Mouse (Mus musculus) adrenal gland, adult 18-20 months (tissue): ENCODE data around the gene Banp. TPM values are rescaled to one million over a fixed set of nuclear protein-coding genes. Genes with fewer than 3 reads are reported as not detected.

Source experiments
- DNase-seq, 2 experiments: peaks; one replicate each; pipeline ENCODE4 v3.0.0; 2021 to 2022; ENCODE audit warnings: low spot score in 2 of 2
- total RNA-seq, 2 experiments: library from RNA; stranded (reverse); gene quantifications; 1 replicate in 1 of 2; 2 replicates in 1 of 2; pipeline ENCODE4 v1.2.3; 2021

Banp gene
- total RNA-seq, 2 experiments from 2014 or later = 44.8 to 48.9 TPM

DNA sequence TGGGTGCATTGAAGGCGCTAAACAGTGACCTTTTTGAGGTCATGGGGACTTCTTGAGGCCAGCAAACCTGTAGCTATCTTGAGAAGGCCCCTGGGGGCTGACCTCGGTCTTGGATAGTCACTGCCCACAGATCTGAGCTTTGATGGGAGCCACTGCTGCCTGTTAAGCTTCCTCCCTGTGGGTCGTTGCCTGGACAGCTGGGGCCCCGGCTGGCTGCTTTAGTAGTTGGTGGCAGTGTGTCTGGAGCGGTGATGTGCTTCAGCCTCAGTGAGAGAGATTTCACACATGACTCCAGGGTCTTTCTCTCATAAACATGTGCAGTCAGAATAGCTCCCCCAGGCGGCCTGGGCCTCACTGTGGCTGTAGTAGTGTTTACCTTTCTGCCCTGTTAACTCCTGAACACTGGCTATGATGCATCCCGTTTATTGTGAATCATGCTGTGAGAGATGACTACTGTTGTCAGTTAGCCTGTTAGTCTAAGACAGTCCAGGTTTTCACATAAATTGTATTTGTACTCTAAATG is 61.6 kb downstream of the Banp start:
- DNase-seq = no peak

DNA sequence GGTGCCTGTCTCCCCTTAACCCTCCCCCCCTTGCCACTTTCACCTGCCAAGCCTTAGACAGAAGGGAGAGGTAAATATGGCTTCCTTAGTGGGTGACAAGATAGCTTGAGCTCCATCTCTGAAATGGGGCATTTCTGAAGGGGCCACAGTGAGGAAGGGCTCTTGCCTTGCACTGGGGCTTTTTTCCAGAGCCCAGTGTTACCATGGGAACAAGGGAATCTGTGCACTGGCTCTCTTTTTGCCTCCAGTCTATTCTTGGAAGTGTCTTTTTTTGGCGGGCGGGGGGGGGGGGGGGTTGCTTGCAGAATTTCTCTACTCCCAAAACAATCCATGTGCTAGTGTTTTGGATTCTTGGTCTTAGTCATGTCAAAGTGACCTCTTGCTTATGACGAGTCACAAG is 65.1 kb downstream of the Banp start:
- no peak for DNase-seq

DNA sequence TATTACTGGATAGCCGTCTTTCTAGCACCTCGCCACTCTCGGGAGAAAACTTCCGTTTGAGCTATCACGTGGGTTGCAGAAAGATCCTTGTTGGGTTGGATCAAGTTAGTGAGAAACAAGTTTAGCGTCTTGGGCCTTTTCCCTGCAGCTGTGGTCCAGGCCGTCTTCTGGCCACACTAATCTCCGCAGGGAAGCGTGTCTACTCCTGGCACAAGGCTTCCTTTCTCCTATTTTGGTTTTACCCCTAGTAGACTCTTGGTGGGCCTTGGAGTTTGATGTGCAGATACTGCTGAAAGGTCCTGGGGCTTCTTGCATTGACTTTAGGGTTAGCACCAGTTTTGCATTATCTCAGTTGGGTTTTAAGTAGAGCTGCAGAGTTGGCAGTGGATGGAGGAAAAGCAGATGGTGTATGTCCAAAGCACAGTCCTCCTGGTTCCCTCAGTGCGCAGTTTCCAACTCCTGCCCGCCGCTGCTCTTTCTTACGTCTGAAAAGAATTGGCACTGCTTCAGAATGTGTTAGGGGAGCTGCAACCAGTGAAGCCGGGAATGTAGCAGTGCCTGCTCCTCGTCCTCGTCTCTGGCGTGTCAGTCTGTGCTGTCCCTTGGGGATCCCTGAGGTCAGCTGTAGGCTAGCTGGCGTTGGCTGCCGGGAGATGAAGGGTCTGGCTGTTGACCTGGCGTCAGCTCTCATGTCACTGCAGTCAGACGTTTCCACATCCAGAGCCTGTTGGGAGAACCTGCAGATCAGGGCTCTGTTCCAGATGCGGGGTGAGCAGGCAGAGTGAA is 68.7 kb downstream of the Banp start:
- DNase-seq = no peak

DNA sequence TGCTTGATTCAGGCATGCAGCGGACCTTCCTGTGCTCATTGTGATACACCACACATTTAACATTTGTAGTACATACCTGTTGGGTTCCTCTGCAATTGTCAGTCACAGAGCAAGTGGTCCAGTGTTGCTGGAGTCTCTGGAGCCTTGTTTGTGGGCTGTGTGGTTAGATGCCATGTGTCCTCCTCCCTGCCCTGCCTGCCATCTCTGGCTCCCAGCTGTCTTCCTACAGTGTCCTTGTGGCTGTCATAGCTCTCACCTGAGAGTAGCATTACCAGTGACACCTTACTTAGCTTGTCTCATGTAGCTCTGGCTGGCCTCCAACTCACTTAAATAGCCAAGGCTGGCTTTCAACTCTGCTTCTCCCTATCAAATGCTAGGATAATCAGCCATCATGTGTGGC is 69.6 kb downstream of the Banp start:
- DNase-seq = no peak

DNA sequence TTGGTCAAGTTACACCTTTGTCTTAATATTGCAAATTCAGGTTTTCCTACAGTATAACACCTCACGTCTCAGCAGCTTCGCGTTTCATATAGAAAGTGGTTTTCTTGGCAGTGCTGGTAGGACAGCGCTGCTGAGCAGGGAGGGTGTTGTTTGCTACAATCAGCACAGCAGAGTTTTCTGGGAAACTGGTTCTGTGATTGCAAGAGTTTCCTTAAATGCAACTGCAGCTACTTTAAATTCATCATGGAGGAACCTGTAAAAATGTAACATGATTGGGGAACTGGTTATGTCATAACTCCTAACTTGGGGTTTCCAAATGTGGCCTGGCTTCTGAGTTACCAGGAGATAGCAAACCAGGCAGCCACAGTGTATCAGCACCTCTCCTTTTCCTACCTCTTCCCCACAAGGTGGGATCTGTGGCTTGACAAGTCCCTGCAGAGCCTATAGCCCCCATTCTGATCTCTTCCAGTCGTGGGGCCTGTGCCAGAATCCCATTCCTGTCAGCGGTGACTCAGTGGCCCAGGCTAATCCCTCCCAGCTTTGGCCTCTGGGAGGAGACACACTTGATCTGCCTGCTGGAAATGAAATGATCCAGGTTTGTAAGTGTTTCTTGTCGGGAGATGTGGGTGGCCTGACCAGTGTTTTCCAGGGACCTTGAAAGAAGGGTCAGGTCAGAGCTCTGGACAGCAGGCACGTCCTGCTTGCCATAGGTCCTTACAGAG is 70.7 kb downstream of the Banp start:
- no peak for DNase-seq

DNA sequence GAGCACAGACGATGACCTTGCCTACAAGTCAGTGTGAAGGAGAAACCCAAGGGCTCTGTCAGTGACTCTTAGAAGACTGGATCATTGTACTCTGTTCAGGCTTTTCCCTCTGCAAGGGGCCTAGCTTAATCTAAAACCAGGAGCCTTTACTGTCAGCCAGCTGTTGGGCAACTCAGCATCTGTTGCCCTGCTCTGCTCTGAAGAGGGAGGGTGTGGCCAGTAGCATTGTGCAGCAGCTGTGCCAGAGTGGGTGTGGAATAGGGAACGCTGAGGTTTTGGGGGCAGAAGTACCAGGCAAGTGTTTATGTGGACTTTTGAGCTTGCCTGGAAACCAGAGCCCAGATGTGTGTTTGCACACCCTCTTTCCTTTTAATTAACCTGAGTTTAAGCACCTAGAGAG is 72.2 kb downstream of the Banp start:
- no peak for DNase-seq

DNA sequence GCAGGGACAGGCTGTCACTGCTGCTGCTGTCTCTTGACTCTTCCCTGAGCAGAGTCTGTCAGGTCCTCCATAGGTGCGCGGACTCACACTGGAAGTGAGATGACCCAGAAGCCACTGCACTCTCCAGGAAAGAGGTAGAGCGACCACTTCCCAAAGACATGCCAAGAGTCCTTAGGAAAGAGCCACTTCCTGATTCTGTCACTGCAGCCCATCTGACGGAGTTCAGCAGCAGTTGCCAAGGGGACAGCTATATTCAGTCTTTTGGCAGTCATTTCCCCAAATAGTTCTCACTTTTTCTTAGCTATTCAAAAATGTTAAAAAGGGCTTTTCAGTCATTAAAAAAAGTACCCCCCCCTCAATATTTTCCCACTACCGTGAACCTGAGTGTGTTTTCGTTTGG is 72.7 kb downstream of the Banp start:
- no peak for DNase-seq

DNA sequence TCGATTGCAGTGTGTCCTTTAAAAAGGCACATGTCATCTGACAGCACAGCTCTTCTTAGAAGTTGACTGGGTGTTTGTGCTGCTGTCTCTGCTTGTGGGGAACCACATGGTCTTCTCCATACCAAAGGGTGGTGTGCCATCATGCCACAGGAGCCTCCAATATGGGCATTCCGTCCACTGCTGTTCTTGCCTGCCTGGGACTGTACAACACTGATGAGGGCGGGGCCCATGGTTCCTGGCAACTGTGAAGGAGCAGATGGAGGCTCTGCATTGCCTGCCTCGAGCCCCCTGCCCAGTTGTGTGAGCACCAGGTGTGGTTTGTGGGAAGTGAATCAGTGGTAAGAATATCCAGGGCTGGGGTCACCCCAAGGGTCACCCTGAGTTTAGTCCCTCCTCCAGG is 73.2 kb downstream of the Banp start:
- no peak for DNase-seq

DNA sequence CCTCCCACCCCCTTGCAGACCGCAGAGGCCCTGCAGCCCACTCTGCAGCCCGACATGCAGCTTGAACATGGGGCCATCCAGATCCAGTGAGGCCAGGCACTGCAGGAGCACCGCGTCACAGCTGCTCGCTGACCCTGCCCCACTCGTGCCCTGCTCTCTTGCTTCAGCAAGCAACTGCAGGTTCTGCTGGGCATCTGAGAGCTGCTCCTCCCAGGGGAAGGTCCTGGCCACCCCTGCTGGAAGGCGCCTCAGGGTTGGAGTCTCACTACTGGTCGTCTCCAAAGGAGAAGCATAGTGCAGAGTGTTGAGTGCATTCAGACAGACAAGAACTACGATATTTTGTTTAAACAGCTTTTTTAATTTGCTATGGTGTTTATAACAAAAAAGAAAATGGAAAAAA is 76.0 kb downstream of the Banp start:
- no peak for DNase-seq

DNA sequence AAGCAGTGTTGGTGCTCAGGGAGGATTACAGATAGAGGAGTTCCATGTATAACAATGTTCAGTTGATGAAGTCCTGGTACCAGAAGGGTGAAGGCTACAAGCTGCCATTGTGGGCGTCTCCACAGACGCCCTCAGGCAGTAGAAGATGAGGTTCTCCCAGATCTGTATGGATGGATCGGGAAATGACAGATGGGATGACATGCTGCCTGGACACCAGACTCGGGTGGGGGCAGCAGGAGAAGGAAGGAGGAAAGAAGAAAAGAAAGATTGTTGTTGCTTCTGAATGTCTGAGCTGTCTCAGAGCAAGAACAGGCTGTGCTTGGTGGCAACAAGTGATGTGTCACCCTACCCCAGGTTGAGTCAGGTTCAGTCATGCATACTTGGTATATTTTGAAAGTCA is 78.6 kb downstream of the Banp start:
- DNase-seq = no peak

DNA sequence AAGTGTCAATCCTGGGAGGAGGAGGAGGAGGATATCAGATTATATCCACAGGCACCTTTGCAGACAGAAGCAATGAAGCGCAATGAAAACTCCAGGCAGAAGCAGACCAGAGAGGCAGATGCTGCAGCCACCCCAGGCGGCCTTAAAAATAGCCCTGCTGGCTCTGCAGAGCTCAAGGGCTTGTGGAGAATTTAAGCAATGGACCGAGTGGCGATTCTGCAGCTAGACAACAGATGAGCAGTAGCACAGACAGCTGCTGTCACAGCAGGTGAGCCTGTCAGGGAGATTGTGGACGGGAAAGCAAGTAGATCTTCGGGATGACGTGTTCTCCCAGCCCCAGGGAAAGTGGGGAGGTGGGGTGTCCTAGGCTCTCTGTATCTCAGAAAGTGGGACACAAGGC is 81.4 kb downstream of the Banp start:
- DNase-seq = no peak

DNA sequence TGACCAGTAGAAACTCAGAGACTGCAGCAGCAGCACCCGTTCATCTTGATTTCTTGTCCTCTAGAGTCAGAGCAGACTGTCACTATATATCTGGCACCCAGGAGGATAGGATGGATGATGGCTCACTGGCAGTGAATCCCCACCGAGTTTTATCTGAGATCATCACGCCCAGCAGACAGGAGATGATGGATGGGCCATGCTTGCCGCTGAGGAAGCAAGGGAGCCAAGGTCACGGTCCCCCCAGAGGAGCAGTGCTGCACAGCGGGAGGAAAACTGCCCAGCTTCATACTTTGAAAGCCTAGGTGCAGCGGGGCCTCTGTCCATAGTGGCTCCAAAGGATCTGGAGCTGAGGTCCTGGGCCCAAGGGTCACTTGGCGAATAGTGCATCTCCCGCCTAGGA is 83.2 kb downstream of the Banp start:
- peak in 1 of 2 experiments; percentile 38 for DNase-seq

DNA sequence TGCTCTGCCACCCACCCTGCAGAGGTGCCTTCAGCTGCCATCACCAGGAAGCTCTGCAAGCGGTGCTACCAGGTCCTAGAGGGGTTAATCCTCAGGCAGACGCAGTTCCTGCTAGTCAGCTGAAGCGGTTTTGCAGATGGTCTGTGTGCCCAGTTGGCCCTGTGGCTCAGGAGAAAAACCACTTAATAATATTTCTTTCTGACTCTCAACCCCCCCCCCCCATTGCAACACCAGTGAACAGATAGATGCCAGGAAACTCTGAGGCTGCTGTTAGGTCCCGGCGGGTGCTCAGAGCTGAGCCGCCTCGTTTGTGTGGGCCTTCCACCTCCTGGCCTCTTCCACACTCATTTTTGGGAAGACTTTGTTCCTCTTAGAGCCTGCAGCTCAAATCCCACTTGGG is 86.0 kb downstream of the Banp start:
- DNase-seq = no peak

DNA sequence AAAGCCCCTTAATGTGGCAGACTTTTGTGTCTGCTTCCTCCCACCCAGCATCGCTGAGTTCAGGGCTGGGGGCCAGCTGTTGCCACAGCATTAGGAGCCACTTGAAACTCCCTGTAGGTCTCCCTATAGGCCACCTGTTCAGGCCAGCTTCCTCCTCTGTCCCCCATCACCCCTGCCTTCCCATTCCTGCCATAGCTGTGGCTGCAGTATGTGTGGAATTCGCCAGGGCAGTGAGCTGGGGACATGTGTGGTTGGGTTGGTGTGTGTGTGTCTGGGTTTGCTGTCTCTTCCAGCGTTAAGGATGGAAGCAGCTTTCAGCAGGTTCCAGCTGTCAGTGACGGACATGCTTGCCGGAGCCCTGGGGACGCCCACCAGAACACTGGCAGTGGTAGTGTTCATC is 86.8 kb downstream of the Banp start:
- no peak for DNase-seq

DNA sequence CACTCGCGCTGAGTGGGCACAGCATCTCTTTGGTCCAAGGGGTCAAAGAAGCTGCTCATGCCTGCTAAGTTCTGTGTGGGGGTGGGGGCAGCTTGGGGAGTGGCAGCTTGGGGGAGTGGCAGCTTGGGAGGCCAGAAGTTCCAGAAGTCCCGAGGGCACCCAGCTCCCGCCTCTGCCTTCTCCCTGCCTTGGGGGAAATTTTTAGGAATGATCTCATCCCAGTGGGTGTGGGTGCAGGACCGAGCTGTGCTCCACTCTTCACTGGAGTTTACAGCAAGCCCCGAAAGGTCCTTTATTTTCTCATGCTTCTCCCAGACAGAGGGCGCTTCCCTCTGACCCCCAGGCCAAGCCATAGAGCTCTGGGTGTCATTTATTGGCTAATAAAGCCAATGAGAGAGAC is 87.7 kb downstream of the Banp start:
- no peak for DNase-seq

DNA sequence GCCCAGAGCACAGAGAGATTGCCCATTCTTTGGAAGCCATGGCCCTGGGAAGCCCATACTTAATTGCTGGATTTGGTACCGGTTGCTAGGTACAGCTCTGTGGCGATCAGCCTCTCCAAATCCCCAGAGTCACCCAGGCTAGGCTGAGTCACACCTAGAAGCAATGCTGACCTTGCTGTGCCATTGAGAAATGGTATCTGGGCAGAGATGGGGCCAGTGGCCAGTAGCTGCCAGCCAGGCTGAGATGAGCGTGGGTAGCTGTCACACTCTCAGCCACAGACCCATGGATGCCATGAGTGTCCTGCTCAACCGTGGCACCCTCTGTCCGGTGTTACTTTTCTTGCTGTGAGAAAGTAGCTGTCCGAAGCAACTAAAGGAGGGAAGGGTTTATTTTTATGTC is 88.5 kb downstream of the Banp start:
- DNase-seq = peak in 1 of 2 experiments; percentile 32

DNA sequence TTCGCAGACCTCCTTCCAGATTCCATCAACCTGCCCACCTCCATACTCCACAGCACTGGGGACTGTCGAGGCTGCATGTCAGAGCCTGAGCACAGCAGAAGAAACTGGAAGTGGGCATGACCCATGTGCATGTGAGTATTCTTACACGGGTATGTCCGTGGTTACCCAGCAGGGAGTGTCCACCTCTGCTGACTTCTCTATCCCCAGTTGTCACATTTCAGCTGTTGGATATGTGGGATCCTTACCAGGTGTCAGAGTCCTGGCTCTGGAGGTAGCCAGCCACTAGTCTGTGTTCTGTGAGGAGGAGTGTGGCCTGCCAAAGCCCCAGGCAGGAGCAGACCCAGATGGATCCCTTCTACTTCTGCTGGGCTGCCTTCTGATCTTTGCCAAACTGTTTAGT is 89.9 kb downstream of the Banp start:
- DNase-seq = no peak

DNA sequence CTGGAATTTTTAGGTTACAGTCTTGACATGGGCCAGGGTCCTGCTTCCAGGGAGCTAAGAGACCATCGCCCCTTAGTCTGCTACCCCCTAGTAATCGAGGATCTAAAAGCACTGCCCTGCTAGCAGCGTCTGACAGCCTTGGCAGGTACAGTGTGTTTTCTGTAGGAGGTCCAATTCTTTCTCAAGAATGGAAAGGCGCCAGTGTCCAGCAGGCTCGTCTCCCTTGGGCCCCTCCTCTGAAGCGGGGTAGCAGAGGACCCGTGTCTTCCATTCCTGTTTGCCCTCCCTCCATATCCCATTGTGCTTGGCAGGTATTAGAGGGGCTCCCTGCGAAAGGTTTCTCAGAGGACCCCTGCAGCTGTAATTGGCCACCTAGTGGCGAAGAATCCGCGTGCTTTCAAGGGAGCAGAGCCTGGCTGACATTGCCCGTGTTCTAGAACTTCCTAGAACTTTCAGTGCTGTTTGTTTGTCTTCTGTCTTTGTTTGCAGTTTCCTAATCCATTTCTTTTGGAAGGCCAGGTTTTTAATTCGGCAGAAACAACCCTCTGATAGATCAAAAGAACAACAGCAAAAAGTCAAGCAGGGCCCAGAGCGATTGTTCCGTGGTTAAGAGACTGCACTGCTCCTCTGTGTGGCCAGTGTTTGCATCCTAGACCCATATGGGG is 97.8 kb downstream of the Banp start:
- no peak for DNase-seq

DNA sequence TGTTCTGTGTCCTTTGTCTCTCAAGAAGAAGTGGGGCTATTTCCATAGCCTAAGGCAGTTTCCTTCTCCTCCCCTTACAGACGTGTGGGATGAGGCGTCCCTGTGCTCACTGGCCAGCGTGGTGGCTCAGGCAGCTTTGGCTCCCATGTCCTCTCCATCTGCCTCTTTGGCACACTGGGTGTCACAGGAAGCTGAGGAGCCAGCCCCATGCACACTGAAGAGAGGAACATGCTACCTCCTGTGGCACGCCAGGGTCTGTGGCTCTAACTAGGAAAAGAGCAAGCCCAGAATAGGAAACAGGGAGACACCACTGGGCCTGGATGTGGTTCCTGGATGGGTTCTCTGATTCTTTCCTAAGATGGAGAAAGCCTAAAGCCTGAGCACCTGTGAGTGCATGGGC is 99.7 kb downstream of the Banp start:
- DNase-seq = no peak

DNA sequence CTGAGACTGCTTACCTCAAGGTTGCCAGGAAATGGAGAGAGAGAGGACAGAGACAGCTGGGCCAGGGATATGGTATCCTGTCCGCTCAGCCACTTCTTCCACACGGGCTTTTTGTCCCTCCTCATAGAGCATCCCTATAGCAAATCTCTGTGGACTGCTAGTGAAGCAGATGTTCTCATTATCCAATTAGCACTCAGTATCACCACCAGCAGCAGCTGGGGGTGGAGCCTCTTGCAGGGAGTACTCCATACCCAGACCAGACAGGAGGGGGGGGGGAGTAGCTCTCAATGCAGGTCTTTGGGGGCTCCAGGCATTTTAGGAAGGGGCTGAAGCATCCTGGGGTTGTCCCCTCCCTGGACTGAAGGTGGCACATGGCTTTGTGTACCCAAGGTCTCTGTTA is 100.4 kb downstream of the Banp start:
- no peak for DNase-seq

DNA sequence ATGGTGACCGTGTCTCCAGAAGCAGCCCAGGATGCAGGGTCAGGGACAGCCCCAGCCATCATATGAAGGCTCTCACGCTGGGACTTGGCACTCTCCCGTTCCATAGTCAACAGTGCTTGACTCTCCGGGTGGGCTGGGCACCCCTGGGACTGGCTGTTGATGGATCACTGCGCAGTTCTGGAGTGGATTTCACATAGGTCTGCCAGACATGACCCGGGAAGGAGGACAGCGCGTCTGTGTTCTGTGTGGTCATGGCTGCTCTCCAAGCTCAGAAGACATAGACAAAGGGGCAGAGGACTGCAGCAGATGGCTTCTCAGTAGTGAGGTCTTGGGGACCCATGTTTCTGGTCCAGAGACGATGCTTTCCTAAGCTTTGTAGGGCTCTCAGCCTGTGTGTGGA is 101.1 kb downstream of the Banp start:
- no peak for DNase-seq

DNA sequence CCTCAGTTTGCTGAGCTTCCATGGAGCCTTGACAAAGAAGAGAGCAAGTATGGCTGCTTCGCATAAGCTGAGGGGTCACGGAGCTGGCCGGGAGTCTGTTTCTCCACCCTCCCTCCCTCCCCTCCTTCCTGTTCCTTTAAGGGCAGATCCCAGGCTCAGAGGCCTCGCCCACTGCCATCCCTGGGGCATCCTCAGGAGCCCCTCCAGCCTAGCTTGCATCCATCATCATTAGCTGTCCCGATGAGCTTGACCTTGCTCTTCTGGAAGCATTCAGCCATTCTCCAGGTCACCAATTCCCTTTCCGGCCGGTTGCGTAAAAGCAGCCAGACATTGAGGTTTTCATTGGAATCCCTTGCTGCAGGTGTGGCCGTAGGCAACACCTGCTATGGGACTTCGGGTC is 105.8 kb downstream of the Banp start:
- DNase-seq = no peak
